Mouse (Mus musculus) retina, embryonic 14.5 days (tissue): ENCODE results near the gene Clcnka.

ENCODE experiments used
- DNase-seq: peaks from one replicate; pipeline ENCODE4 v3.0.0-alpha.2; 2015; ENCODE audit warnings: low spot score

Gene Clcnka

DNA sequence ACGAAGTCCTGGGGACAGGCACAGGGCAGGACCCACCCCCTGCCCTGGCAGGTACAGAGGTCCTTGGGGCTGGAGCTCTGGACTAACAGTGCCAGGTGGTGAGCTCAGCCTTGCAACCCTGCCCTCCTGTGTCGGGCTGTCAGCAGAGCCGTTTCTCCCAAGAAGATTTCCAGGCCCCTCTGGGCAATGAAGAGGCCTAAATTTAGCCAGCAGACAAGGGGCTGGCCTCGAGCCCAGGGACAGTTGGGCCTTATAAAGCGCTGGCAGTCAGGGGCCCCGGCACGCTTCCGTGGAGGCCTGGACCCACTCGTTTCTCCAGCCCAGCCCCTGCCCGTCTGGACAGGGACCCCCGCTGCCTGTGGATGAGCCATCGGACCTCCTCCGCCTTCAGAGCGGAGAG is 22.9 kb upstream of the Clcnka start:
- no peak for DNase-seq

DNA sequence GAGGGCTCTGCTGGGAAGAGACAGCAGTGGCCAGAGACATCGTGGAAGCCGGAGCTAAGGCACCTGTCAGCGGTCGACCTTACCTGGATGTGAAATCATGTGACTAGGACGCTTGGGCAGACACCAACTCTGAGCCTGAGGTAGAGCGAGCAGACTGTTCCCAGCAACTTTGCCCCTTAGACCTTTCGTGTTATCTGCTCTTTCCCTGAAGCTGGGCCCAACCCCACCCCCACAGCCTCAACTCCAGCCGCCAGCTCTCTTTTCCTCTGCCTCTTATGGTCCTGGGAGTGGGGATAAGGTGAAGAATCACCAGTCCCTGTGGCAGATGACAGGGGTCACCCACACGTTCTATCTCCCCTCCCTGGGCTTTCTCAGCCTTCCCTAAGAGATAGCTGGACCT is 22.4 kb upstream of the Clcnka start:
- no peak for DNase-seq

DNA sequence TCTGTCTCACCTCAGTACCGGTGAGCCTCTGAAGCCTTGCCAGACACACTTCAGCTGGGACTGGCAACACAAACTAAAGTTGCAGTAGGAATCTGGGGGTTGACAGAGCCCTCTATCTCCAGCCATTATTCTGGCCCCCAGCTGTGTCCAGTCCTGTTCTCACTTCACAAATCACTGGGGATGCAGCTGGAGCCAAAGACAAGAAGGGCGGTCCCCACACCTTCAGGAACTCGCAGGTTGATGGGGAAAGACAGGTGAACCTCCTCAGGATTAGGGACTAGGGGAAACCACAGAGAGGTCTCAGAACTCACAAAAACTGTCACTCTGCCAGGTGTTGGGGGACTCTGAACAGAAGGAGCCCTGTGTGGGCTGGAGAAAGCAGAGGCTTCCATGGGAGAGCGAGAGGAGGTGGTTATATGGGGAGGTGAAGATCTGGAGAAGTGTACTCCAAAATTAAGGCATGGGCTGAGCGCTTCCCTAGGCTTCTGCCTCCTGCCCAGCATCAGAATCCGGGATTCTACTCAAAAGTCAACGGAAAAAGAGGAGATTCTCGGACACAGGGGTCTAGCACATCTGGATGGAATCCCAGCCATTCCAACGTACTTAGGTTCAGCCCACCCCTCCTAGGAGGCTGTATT is 21.8 kb upstream of the Clcnka start, which contains the start of gene Hspb7:
TSS of gene Hspb7 (plus strand) at position 588 of the 638 bp plus-strand sequence.
- no peak for DNase-seq

DNA sequence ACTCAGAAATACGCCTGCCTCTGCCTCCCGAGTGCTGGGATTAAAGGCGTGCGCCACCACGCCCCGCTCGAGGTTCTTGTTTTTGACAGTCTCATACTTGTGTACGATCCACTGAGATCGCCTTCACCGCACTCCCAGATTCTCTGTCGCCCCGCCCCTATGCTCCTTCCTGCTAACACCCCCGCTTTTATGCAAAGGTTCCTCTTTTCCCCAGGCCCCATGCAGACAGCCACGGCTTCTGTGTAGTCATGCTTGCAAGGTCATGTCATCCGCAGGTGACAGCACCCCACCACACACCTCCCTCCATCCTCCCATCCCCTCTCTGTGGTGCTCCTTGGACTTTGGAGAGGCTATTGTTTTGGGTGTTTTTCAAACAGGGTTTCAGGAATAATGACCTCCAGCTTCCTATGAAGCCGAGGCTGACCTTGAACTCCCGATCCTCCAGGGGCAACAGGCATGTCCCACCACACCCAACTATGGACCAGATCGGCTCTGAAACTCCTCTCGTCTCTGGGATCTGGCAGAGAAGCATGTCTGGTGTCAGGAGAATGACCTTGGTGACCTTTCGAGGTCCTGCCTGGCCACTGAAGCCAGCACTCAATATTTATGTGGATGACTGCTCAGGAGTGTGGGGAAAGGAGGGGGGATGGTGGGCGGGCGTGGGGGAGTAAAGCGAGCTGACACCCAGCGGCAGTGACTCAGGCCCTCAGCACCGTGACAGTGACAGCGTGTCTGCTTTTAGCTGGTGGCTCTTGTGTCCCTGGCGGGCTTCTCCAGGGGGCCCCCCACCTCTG is 21.1 kb upstream of the Clcnka start:
- no peak for DNase-seq

- no peak for DNase-seq
These were observed 17.4 kb upstream of the Clcnka start, which contains the start of gene Clcnkb for GRCm38 (mm10) chr4:141415924-141416323. Gene Clcnkb (minus strand): TSS chr4:141416014.

GRCm38 (mm10) chr4:141411430-141411992 is 13.0 kb upstream of the Clcnka start:
- DNase-seq = peak; percentile 11

DNA sequence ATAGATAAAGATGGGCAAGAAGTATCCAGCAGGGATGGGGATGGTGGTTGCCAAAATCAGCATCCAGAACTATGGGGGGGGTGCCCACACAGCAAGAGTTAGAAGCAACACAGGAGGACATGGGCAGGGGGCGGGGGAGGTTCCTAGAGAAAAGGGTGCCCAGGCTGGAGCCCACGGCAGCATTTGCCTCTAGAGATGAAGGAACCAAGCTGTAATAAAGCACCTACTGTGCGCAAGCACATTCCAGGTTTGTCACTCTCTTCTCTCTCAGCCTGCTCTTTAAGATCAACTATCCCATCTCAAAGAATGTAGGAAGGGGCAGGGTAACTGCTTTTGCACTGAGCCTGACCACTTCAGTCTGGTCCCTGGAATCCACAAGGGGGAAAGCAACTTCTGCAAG is 10.1 kb upstream of the Clcnka start:
- no peak for DNase-seq

DNA sequence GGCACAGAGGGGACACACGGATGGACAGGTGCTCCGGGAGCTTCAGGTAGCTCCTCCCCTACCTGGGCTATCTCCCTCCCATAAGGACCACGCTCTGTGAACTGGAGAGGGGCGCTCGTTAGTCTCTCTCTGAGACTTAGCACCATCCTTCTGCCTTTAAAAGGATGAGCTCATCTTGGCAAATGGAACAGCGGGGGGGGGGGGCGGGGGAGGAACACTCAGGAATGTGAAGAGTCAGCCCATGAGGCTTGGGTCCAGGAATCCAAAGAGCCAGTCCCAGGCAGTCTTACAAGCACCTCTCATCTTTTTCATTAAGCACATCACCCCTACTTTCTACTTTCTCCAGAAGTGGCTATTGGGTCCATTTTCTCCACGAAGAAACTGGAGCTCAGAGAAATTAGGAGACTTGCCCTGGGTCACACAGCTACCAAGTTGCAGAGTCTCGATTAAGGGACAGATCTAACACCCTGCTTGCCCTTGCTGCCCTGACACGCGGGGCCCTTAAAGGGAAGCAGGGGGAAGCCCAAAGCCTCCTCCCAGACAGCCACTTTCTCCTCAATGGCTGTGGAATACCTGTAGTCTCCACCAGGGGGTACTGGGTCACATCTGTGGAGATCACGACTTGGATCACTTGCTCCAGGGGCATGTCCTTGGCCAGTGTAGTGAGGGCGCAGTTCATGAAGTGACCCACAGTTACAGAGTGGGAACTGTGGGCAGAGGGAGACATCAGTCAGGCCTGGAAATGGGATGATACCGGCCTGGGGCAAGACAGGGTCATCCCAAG is 8.2 kb upstream of the Clcnka start:
- peak; percentile 63 for DNase-seq

- DNase-seq = no peak
These were observed 6.7 kb upstream of the Clcnka start for GRCm38 (mm10) chr4:141405314-141405622.

DNA sequence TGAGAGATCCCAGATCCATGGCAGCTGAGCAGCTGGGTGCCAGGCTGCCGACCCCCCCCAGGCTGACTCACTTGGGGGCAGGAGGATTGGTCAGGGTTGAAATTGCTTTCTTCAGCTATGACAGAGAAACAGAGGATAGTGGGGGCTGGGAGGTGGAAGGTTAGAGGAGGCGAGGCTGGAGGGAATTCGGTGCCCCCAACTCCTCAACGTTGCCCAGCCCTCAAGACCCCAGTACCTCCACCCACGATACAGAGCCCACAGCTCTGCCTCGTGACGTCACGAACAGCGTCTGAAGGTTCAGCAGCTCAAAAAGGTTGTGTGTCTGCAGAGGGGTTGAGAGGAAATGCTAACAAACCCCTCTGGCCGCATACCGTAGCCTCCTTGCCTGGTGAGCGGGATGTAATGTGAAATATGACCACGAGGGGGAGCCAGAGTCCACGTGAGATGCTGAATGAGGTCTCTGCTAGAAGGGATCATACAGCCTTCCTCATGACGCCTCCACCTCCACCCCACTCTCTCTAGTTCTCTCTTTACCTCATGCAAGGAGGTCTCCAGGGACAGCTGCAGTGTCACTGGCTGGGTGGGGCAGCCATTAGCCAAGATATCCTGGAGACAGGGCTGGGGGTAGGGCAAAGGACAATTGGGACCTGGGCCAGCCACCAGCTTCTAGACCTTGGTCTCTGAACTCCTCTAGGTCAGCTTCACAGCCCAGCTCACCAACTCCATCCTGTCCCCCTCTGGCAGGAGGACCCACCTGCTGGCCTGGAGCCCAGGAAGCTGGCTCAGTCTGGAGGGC is 6.2 kb upstream of the Clcnka start:
- peak; percentile 94 for DNase-seq

GRCm38 (mm10) chr4:141400171-141400570 is 1.6 kb upstream of the Clcnka start:
- DNase-seq = no peak

- DNase-seq = no peak
These were observed 663 bp downstream of the Clcnka start for GRCm38 (mm10) chr4:141397861-141398260.

DNA sequence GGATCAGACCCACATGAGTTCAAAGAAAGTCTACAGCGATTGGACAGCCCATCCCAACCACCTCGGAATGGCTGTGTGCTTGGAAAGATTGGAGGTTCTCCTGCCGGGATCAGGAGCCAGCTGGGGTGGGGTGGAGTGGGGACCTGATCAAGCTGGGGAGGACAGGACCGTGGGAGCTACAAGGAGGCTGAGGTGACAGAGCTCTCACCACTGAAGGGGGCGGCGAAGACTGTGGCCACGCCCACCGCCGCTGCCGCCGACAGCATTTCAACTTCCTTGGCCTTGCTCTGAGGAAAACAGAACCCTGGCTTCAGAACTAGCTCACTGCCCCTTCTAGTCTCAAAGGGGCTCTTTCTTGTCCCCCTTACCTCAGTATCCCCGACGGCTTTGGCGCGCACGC is 3.8 kb downstream of the Clcnka start:
- no peak for DNase-seq

DNA sequence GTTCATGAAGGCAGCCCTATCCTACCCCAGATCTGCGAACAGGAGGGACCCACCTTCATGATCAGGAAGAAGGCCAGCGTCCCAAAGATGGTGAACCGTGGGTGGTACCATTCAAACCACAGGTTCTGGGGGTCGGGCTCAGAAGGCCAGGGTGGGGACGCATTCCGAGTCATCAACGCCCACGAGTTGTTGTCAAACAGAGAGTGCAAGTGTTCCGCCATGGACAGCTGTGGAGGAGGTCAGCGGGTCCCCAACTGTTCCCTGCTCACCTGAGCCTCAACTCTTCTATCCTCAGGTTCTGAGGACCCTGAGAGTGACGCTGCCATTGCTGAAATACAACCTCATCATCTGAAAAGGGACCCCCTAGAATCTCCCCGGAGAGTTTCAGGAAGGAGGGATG is 7.2 kb downstream of the Clcnka start:
- DNase-seq = no peak

GRCm38 (mm10) chr4:141389366-141390150 is 9.0 kb downstream of the Clcnka start:
- DNase-seq = no peak

DNA sequence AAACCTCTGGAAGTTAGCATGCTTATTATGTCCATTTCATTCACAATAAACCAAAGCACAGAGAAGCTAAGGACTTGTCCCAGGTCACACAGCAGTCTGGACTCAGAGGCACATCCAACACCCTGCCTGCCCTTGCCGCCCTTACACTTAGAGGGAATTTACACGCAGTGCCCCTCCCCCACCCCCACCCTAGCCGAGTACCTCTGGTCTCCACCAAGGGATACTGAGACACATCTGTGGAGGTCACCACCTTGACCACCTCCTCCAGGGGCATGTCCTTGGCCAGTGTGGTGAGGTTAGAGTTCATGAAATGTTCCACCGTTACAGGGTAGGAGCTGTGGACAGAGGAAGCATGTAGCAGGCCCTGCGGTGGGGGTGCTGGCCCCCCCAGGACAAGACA is 10.6 kb downstream of the Clcnka start:
- no peak for DNase-seq

DNA sequence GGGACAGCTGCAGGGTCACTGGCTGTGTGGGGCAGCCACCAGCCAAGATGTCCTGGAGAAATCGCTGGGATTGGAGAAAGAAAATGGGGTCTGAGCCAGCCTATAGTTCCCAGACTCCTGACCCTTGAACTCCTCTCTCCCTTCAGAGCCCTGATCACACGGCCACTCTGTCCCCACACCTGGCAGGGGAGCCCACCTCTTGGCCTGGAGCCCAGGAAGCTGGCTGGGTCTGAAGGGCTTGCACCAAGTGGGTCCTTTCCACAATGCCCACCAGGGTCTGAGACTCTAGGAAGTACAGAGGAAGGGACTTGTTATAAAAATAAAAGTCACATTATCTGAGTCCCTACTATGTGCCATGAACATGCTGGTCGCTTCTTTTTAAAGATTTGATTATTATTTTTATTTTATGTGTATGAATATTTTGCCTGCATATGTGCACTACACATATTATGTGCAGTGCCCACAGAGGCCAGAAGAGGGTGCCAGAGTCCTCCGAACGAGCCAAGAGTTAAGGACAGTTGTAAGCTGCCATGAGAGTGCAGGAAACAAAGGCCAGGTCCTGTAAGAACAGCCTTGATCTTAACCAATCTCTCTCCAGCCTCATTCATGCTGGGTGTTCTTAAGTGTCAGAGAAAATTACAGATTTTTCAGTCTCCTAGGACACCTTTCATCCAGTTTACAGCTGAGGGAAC is 11.3 kb downstream of the Clcnka start:
- DNase-seq = peak; percentile 90

DNA sequence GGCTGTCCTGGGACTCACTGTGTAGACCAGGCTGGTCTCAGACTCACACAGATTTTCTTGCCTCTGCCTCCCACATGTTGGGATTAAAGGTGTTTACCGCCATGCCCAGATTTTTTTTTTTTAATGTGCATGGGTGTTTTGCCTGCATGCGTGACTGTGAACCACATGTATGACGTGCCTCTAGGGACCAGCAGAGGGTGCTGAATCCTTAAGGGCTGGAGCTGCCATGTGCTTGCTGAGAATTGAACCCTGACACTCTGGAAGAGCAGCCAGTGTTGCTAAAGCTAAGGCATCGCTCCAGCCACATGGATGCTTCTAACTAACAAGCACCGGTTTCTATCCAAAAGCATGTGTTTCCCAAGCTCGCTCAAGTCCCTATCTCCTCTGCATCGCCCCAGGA is 12.4 kb downstream of the Clcnka start:
- no peak for DNase-seq

GRCm38 (mm10) chr4:141385275-141385674 is 13.2 kb downstream of the Clcnka start:
- DNase-seq = peak; percentile 85

DNA sequence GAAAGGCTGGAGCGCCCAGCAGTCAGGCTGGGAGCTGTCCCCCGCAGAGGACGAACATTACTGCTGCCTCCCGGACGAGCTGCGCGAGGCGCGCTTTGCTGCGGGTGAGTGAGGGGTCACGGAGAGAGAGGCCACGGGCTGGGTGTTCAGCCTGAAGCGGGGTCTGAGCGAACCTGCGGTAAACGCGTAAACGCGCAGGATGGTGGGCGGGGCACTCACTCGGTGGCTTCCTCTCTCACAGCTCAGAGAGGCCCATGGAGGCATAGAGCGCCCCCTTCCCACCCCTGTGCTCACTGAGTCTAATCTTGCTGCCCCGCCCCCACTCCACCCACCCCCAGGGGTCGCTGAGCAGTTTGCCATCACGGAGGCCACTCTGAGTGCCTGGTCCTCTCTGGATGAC is 16.1 kb downstream of the Clcnka start:
- no peak for DNase-seq
